Mouse (Mus musculus) CD8-positive naive resting alpha-beta T cell, adult 2 months (primary cell): ENCODE data around the gene Foxp1.

Experiments used
- DNase-seq, 2 experiments: peaks; one replicate each; pipeline ENCODE4 v3.0.0; 2022; ENCODE audit warnings: low read depth in 2 of 2, low spot score in 2 of 2

Foxp1 gene

GRCm38 (mm10) chr6:99485217-99485883 is 37.2 kb downstream of the Foxp1 start:
- DNase-seq: peak; percentile 26 to 27

GRCm38 (mm10) chr6:99484884-99485216 is 37.7 kb downstream of the Foxp1 start:
- DNase-seq: no peak

GRCm38 (mm10) chr6:99484197-99484725 is 38.3 kb downstream of the Foxp1 start:
- DNase-seq: no peak

GRCm38 (mm10) chr6:99483556-99483955 is 39.0 kb downstream of the Foxp1 start:
- no peak for DNase-seq

- no peak for DNase-seq
Measured at GRCm38 (mm10) chr6:99481568-99481967, 41.0 kb downstream of the Foxp1 start.

- no peak for DNase-seq
Measured at GRCm38 (mm10) chr6:99478873-99479650, 43.5 kb downstream of the Foxp1 start.

GRCm38 (mm10) chr6:99475040-99475439 is 47.5 kb downstream of the Foxp1 start:
- DNase-seq: no peak

- no peak for DNase-seq
Measured at GRCm38 (mm10) chr6:99470906-99471305, 51.6 kb downstream of the Foxp1 start.

- no peak for DNase-seq
Measured at GRCm38 (mm10) chr6:99469134-99469834, 53.2 kb downstream of the Foxp1 start.

- DNase-seq: no peak
Measured at GRCm38 (mm10) chr6:99467831-99468230, 54.7 kb downstream of the Foxp1 start.

- no peak for DNase-seq
Measured at GRCm38 (mm10) chr6:99467109-99467508, 55.4 kb downstream of the Foxp1 start.

GRCm38 (mm10) chr6:99466354-99466753 is 56.2 kb downstream of the Foxp1 start:
- DNase-seq: no peak

- DNase-seq: no peak
Measured at GRCm38 (mm10) chr6:99464449-99464848, 58.1 kb downstream of the Foxp1 start.

GRCm38 (mm10) chr6:99463906-99464305 is 58.6 kb downstream of the Foxp1 start:
- no peak for DNase-seq

- no peak for DNase-seq
Measured at GRCm38 (mm10) chr6:99458775-99459174, 63.7 kb downstream of the Foxp1 start.

- DNase-seq: no peak
Measured at GRCm38 (mm10) chr6:99453763-99454520, 68.6 kb downstream of the Foxp1 start.

- DNase-seq: peak; percentile 51 to 57
Measured at GRCm38 (mm10) chr6:99452638-99453185, 69.8 kb downstream of the Foxp1 start.

- DNase-seq: no peak
Measured at GRCm38 (mm10) chr6:99451479-99451878, 71.0 kb downstream of the Foxp1 start.

GRCm38 (mm10) chr6:99447447-99447846 is 75.1 kb downstream of the Foxp1 start:
- DNase-seq: no peak

- DNase-seq: no peak
Measured at GRCm38 (mm10) chr6:99446801-99447415, 75.6 kb downstream of the Foxp1 start.
